Mouse (Mus musculus) intestine, embryonic 14.5 days (tissue): ENCODE data around the gene Olfr402. TPM values are rescaled to one million over a fixed set of nuclear protein-coding genes. Genes with fewer than 3 reads are reported as not detected.
"Not testable (repeated sequence)": the region's sequence is repeated elsewhere in the genome, so short reads cannot be mapped to it uniquely, and the experiment has no call there.

Experiments
- ATAC-seq: fragments of 200-750 bp; cut with Nextera tagmentation; replicated peaks from 2 replicates; pipeline ENCODE4 v1.8.0; 2017; ENCODE audit warnings: low read depth, moderate number of reproducible peaks, moderate TSS enrichment, moderate library complexity; ENCODE audit not compliant: low FRiP score, low TSS enrichment
- DNase-seq: peaks from one replicate; pipeline ENCODE4 v3.0.0-alpha.2; 2018; ENCODE audit warnings: low spot score
- H3K27ac ChIP-seq: fragments of 300-500 bp; sonication (generic); 2 replicates; pipeline ENCODE4 v1.5.1; 2014; ENCODE audit warnings: low read depth, mild to moderate bottlenecking, control low read depth
- H3K27me3 ChIP-seq: fragments of 300-500 bp; sonication (generic); replicated peaks from 2 replicates; pipeline ENCODE4 v1.6.1; 2014; ENCODE audit warnings: low read length, control low read depth; ENCODE audit not compliant: control insufficient read depth, insufficient read depth
- H3K36me3 ChIP-seq: fragments of 300-500 bp; sonication (generic); 2 replicates; pipeline ENCODE4 v1.6.1; 2014; ENCODE audit warnings: low read length, control low read depth; ENCODE audit not compliant: control insufficient read depth, insufficient read depth
- H3K4me1 ChIP-seq: fragments of 300-500 bp; sonication (generic); replicated peaks from 2 replicates; pipeline ENCODE4 v1.6.1; 2014; ENCODE audit warnings: low read length, control low read depth, mixed read lengths; ENCODE audit not compliant: control insufficient read depth, insufficient read depth
- H3K4me2 ChIP-seq: fragments of 300-500 bp; sonication (generic); 2 replicates; pipeline ENCODE4 v1.6.1; 2014; ENCODE audit warnings: low read length
- H3K4me3 ChIP-seq: fragments of 300-500 bp; sonication (generic); 2 replicates; pipeline ENCODE4 v1.5.1; 2014; ENCODE audit warnings: low read depth, low read length, control low read depth, mixed read lengths
- H3K9ac ChIP-seq: fragments of 300-500 bp; sonication (generic); 2 replicates; pipeline ENCODE4 v1.6.1; 2014; ENCODE audit warnings: mild to moderate bottlenecking, low read length
- H3K9me3 ChIP-seq: fragments of 300-500 bp; sonication (generic); 2 replicates; pipeline ENCODE4 v1.6.1; 2016; ENCODE audit warnings: low read length, control low read depth; ENCODE audit not compliant: control insufficient read depth
- WGBS: fragments of 180-500 bp; shearing (Covaris S2); extraction: QIAGEN DNeasy Blood & Tissue Kit; methylation state at CpG from one replicate; pipeline ENCODE4 v1.1.7; 2014; 5-methylcytosine and 5-hydroxymethylcytosine counted together
- polyA plus RNA-seq: library from polyadenylated mRNA; unstranded; fragments of >200 nt; fragmentation: Nextera tagmentation; extraction: Ambion mirVana; gene quantifications from 2 replicates; pipeline ENCODE4 v1.2.1, GENCODE M21; 2014

Olfr402 gene
- not detected in 2 replicates for polyA plus RNA-seq

DNA sequence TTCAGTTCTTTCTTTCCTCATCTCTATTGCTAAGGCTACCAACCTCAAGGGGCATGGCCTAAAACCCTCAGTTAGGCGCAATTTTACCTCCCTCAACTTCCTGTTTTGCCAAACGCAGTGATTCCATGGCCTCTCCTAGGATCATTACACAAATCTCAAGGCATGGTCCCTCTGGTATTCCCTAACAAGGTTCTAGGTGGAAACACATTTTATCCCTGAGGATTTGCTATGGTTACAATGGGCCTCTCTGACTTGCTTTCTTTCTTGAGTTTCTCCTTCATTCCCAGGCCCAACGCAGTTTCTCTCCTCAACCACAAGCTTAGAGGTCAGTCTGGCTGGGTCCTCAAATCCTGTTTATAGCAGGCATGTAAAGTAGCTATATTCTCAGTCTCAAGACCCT, at the start of gene Olfr402:
Gene Olfr402 (plus strand): TSS at position 301 of the 400 bp plus-strand sequence.
- Histone ChIP-seq H3K36me3 (no peaks in the 10 kb centered on the region), H3K9me3 (no peaks in the 10 kb centered on the region), H3K27ac (no peak within 1 kb of the TSS), H3K9ac (no peak within 1 kb of the TSS), H3K4me3 (no peak within 1 kb of the TSS), H3K4me1 (no peaks in the 10 kb centered on the region), H3K4me2 (no peak within 1 kb of the TSS), H3K27me3 (no peaks in the 10 kb centered on the region)
- no peak for ATAC-seq
- WGBS, result 53% methylated on average over 3 of the region's 3 CpGs
- DNase-seq, result no peak

DNA sequence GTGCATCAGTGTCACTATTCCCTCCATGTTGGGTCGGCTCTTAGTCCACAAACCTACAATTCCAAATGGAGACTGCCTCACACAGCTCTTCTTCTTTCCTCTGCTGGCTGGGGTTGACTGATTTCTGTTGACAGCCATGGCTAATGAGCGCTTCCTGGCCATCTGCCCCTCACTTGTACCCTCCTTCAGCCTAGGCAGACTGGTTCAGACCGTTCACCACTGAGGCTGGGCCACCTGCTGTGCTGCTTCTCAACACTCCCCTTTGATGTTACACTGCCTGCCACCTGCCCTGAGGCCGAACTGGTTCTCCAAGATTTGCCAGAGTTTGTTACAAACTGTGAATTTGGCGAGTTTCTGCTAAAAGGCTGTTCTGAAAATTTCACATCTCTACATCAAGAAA, 48.3 kb upstream of the Olfr402 start:
- H3K27me3 ChIP-seq, result no peaks in the 10 kb centered on the region
- H3K36me3 ChIP-seq, result no peaks in the 10 kb centered on the region
- H3K27ac ChIP-seq, result no peak overlapping the region
- no peak overlapping the region for H3K4me3 ChIP-seq
- no peak overlapping the region for H3K9ac ChIP-seq
- no peaks in the 10 kb centered on the region for H3K4me1 ChIP-seq
- DNase-seq (no peak), ATAC-seq (no peak)
- no peaks in the 10 kb centered on the region for H3K9me3 ChIP-seq
- 35% methylated on average over 5 of the region's 5 CpGs for WGBS
- H3K4me2 ChIP-seq, result no peak overlapping the region

DNA sequence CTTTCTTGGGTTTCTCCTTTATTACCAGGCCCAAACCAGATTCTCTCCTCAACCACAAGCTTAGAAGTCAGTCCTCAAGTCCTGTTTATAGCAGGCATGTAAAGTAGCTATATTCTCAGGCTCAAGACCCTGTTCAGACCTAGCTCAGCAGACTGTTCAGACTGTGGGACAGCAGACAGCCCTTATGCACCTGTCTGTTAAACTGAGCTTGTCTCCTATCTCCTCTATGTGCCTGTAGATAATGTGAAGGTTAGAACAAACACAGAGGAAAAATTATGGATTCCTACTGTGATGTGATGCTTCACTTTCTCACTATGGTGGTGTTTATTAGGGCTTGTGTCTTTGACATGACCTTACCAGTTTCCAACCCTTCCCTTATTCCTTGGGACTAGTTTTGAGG, 39.9 kb upstream of the Olfr402 start, which contains the start of gene Olfr401:
Gene Olfr401 (plus strand): TSS at position 301 of the 400 bp plus-strand sequence.
- no peaks in the 10 kb centered on the region for H3K27me3 ChIP-seq
- no peaks in the 10 kb centered on the region for H3K4me1 ChIP-seq

DNA sequence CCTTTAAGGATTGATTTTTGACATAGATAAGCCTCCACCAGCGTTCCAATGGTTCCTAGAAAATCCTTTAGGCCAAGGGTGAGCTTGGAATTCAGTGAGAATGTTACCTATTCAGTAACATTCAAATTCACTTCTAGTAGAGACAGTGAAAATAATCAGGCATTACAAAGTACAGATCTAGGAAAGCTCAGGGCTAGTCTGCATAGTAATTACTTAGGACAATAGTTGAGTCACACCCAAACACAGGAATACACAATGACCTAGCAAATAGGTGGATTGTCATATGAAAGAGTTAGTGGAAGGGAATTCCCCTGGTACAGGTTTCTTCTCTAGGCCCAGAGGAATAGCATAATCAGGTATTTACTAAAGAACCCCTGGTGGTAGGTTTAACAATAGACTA, 13.3 kb upstream of the Olfr402 start:
- ATAC-seq, result not testable (repeated sequence)
- 28% methylated on average over 1 of the region's 1 CpGs for WGBS

More for the DNA sequence above, 39.9 kb upstream of the Olfr402 start, which contains the start of gene Olfr401:
- no peaks in the 10 kb centered on the region for H3K36me3 ChIP-seq
- H3K27ac ChIP-seq, result no peak within 1 kb of the TSS
- H3K9ac ChIP-seq, result no peak within 1 kb of the TSS
- H3K4me2 ChIP-seq, result no peak within 1 kb of the TSS
- H3K4me3 ChIP-seq, result no peak within 1 kb of the TSS
- DNase-seq (no peak), ATAC-seq (no peak)
- no peaks in the 10 kb centered on the region for H3K9me3 ChIP-seq

DNA sequence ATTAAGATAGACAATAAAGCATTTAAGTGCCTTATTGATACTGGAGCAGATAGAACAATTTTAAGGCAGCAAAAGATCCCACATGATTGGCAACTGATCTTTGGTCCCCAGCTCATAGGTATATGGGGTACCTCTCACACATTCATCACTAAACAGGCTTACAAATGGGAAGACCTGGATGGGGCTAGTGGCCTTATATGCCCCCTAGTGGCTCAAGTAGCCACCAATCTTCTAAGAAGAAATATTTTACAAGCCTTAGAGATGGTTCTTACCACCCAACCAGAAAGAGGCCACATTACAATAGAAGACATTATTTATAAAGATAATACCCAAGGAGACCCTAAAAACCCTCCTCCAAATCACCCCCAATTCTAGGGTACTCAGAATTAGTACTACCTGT, 7.5 kb upstream of the Olfr402 start:
- Histone ChIP-seq H3K9me3 (0 out of 2 replicates have a peak, but pooled peaks cover 9% of the 10 kb centered on the region), H3K27ac (no peak overlapping the region), H3K27me3 (no peaks in the 10 kb centered on the region), H3K36me3 (no peaks in the 10 kb centered on the region), H3K4me3 (no peak overlapping the region), H3K4me1 (no peaks in the 10 kb centered on the region), H3K4me2 (no peak overlapping the region), H3K9ac (no peak overlapping the region)
- DNase-seq (no peak), ATAC-seq (no peak)

More for the DNA sequence above, 13.3 kb upstream of the Olfr402 start:
- not testable (repeated sequence) for H3K9me3 ChIP-seq, DNase-seq, H3K27me3 ChIP-seq, H3K4me1 ChIP-seq, H3K36me3 ChIP-seq, H3K4me2 ChIP-seq, H3K27ac ChIP-seq, H3K9ac ChIP-seq, H3K4me3 ChIP-seq

DNA sequence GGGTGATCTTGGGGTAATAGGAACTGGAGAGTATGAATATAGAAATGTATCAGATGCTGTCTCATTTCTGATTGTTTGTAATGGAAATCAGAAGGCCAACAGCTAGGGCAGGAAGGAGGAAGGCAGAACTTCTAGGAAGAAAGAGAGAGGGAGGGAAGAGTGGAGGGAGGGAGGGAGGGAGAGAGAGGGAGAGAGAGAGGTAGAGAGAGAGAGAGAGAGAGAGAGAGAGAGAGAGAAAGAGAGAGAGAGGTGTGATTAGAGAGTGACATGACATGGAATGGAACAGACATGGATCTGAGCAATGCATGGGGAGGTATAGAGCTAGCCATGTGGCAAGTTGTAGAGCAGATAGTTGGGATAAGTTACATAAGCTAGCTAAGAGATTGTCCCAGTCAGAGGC, 15.4 kb downstream of the Olfr402 start:
- Histone ChIP-seq H3K27ac (no peak overlapping the region), H3K9me3 (no peaks in the 10 kb centered on the region), H3K9ac (no peak overlapping the region), H3K4me1 (no peaks in the 10 kb centered on the region), H3K27me3 (no peaks in the 10 kb centered on the region), H3K4me3 (no peak overlapping the region), H3K4me2 (no peak overlapping the region), H3K36me3 (no peaks in the 10 kb centered on the region)
- DNase-seq (no peak), ATAC-seq (no peak)

DNA sequence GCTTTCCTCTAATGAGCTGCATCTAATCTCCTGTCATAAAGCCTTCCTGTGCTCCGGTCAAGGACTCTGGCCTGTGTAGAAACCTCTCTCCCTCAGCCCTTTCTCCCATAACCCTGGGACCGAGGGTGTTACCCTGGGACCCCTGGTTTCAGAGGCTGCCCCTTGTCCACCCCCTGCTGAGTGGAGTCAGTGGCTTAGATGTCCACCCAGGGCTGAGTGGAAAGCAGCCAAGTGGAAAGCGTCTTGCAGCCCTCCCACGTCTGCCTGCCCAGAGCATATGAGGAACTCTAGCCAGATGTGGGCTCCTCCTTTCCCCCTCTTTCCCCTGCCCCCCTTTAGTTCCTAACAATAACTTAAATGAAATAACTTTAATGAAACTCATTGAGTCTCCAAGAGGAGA, 29.8 kb downstream of the Olfr402 start:
- Histone ChIP-seq H3K4me1 (no peaks in the 10 kb centered on the region), H3K9me3 (no peaks in the 10 kb centered on the region), H3K4me2 (no peak overlapping the region), H3K9ac (no peak overlapping the region), H3K36me3 (no peaks in the 10 kb centered on the region), H3K27me3 (no peaks in the 10 kb centered on the region), H3K27ac (no peak overlapping the region), H3K4me3 (no peak overlapping the region)
- DNase-seq (no peak), ATAC-seq (no peak)
- WGBS, result 85% methylated on average over 4 of the region's 4 CpGs

DNA sequence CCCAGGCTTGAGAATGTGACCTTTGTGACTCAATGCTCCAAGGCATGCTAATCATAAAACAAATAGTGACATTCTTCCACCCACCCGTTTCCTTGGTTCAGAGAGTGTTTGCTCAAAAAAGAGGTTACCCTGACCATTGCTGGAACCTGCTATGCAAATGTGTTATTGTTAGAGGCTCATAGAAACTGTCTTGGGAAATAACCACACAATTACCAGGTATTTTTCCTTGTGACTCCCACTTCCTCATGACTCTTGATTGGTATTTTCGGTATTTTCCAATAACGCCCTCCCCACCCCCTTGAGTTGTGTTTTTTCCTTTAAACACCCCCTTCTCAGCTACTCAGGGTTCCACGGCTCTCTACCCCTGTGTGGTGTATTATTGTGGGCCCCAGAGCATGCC, 30.4 kb downstream of the Olfr402 start:
- H3K27me3 ChIP-seq, result no peaks in the 10 kb centered on the region
- no peaks in the 10 kb centered on the region for H3K4me1 ChIP-seq
- no peak overlapping the region for H3K4me2 ChIP-seq
- H3K4me3 ChIP-seq, result no peak overlapping the region
- H3K9me3 ChIP-seq, result no peaks in the 10 kb centered on the region
- ATAC-seq (no peak), DNase-seq (no peak)
- WGBS, result 76% methylated on average over 4 of the region's 4 CpGs
- H3K27ac ChIP-seq, result no peak overlapping the region
- H3K9ac ChIP-seq, result no peak overlapping the region
- no peaks in the 10 kb centered on the region for H3K36me3 ChIP-seq

DNA sequence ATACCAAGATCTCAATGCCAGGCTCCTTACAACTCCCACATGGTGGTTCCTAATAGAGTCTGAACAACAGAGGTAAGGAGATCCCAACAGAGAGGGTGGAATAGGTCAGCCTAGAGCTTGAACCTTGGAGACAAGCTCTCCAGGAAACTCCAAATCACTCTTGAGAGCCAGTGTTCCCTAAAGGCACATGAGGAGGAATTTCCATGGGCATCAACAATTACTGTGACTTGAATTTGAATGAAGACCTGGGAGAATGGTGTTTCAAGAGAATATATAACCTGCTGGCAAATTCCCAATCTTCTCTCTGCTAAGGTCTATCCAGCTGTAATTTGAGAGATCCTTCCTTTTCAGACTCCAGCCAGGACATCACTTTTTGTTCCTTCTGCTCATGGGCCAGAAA, 32.6 kb downstream of the Olfr402 start, which contains the start of gene Olfr403:
Gene Olfr403 (plus strand): TSS at position 301 of the 400 bp plus-strand sequence.
- no peak for ATAC-seq
- H3K9me3 ChIP-seq, result no peaks in the 10 kb centered on the region
- H3K27me3 ChIP-seq, result no peaks in the 10 kb centered on the region
- H3K27ac ChIP-seq, result no peak within 1 kb of the TSS
- H3K36me3 ChIP-seq, result no peaks in the 10 kb centered on the region
- no peaks in the 10 kb centered on the region for H3K4me1 ChIP-seq
- no peak within 1 kb of the TSS for H3K9ac ChIP-seq
- DNase-seq, result no peak
- H3K4me3 ChIP-seq, result no peak within 1 kb of the TSS
- no peak within 1 kb of the TSS for H3K4me2 ChIP-seq
